Mouse (Mus musculus) heart, embryonic 16.5 days (tissue): ENCODE measurements around the gene Elf2. TPM values are rescaled to one million over a fixed set of nuclear protein-coding genes. Genes with fewer than 3 reads are reported as not detected.

ENCODE experiments used
- ATAC-seq: fragments of 200-750 bp; cut with Nextera tagmentation; replicated peaks from 2 replicates; pipeline ENCODE4 v1.8.0; 2017; ENCODE audit warnings: moderate number of reproducible peaks; ENCODE audit not compliant: insufficient read depth, low FRiP score; ENCODE audit errors: extremely low read depth
- H3K27ac ChIP-seq: fragments of 300-500 bp; sonication (generic); 2 replicates; pipeline ENCODE4 v1.5.1; 2014; ENCODE audit warnings: mild to moderate bottlenecking, low read length, control low read depth, moderate library complexity
- H3K27me3 ChIP-seq: fragments of 300-500 bp; sonication (generic); 2 replicates; pipeline ENCODE4 v1.6.1; 2014; ENCODE audit warnings: low read length, mixed read lengths; ENCODE audit not compliant: control insufficient read depth, insufficient read depth
- H3K36me3 ChIP-seq: fragments of 300-500 bp; sonication (generic); 2 replicates; pipeline ENCODE4 v1.6.1; 2014; ENCODE audit not compliant: control insufficient read depth, insufficient read depth
- H3K4me1 ChIP-seq: fragments of 300-500 bp; sonication (generic); 2 replicates; pipeline ENCODE4 v1.6.1; 2014; ENCODE audit warnings: low read length, mixed read lengths; ENCODE audit not compliant: control insufficient read depth, insufficient read depth
- H3K4me2 ChIP-seq: fragments of 300-500 bp; sonication (generic); 2 replicates; pipeline ENCODE4 v1.6.1; 2014; ENCODE audit warnings: low read depth, mild to moderate bottlenecking, control low read depth, low read length
- H3K4me3 ChIP-seq: fragments of 300-500 bp; sonication (generic); 2 replicates; pipeline ENCODE4 v1.5.1; 2014; ENCODE audit warnings: mild to moderate bottlenecking, control low read depth, low read length
- H3K9ac ChIP-seq: fragments of 300-500 bp; sonication (generic); 2 replicates; pipeline ENCODE4 v1.6.1; 2014; ENCODE audit warnings: low read length, control low read depth
- H3K9me3 ChIP-seq: fragments of 300-500 bp; sonication (generic); replicated peaks from 2 replicates; pipeline ENCODE4 v1.6.1; 2016; ENCODE audit warnings: low read length; ENCODE audit not compliant: control insufficient read depth
- WGBS: fragments of 180-500 bp; shearing (Covaris S2); extraction: QIAGEN DNeasy Blood & Tissue Kit; methylation state at CpG from one replicate; pipeline ENCODE4 v1.1.7; 2014; 5-methylcytosine and 5-hydroxymethylcytosine counted together
- polyA plus RNA-seq: library from polyadenylated mRNA; unstranded; fragments of >200 nt; fragmentation: Nextera tagmentation; extraction: Ambion mirVana; gene quantifications from 2 replicates; pipeline ENCODE4 v1.2.1, GENCODE M21; 2015

The Elf2 gene
- polyA plus RNA-seq, 1 experiment from 2014 or later, result 53.4 TPM

DNA sequence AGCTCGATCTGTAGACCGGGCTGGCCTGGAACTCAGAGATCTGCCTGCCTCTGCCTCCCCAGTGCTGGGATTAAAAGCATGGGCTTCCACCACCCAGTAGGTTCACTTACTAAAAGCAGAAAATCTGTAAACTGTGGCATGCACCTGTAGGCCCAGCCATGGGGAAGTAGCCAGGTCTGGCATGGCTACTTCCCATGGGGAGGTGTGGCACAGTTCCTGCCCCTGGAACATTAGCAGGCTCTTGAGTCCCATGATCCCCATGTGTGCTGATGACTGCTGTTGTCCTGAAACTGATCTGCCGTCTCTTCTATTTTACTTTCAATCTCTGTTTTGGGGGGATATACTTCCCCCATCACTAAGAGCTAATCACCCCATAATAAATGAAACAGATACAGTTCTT, 127.4 kb downstream of the Elf2 start:
- ATAC-seq, result no peak
- Histone ChIP-seq H3K27me3 (no peaks in the 10 kb centered on the region), H3K4me3 (no peak overlapping the region), H3K4me1 (peaks cover 6% of the 10 kb centered on the region), H3K9me3 (no peaks in the 10 kb centered on the region), H3K36me3 (no peaks in the 10 kb centered on the region), H3K4me2 (no peak overlapping the region), H3K27ac (no peak overlapping the region), H3K9ac (no peak overlapping the region)
- 93% methylated on average over 3 of the region's 3 CpGs for WGBS

DNA sequence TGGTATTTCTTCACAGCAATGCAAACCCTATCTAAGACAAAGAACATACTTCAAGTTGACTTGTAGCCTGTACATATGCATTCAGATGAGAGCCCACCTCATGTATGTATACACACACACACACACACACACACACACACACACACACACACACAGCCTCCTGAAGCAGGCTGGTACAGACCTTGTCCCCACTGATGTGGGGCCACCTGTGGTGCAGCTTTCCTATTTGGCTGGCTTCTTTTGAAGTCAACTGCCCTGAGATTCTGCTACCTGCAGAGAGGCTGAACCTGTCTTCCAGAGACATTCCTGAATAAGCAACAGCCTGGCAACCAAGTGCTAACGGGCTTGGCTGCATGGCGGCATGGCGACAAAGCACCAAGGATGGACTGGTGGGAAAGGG, 130.0 kb downstream of the Elf2 start:
- Histone ChIP-seq H3K4me1 (peaks cover 12% of the 10 kb centered on the region), H3K4me2 (no peak overlapping the region), H3K9ac (no peak overlapping the region), H3K27ac (no peak overlapping the region), H3K9me3 (no peaks in the 10 kb centered on the region), H3K4me3 (no peak overlapping the region), H3K27me3 (no peaks in the 10 kb centered on the region), H3K36me3 (no peaks in the 10 kb centered on the region)
- no peak for ATAC-seq
- WGBS, result 94% methylated on average over 3 of the region's 3 CpGs

DNA sequence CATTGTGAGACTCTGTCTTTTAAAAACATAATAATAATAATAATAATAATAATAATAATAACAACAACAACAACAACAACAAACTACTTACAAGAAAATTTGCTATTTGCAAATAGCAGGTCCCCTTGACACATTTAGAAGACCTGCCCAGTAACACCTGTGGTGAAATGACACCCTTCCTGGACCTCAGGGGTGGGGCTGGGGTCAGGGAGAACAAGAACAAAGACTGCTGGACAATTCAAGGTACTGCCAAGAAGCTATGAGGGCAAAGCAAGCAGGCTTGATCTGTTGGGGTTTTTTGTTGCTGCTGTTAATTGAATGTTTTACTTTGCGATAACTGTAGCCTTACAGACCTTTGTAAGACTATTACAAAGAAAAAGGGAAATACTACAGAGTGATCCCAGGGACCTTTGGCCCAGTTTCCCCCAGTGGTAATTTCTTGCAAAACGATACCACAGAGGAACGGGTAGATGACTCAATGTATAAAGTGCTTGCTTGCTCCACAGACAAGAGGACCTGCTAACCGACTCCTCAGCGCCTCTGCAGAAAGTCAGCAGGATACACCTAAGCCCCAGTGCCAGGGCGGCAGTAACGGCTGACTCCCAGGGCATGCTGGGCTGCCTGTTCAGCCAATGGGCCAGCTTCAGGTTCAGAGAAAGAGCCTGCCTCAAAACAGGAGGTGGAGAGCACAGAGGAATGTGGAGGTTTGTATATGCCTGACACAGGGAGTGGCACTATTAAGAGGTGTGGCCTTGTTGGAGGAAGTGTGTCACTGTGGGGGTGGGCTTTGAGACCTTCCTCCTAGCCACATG, 130.8 kb downstream of the Elf2 start:
- peaks cover 12% of the 10 kb centered on the region for H3K4me1 ChIP-seq
- WGBS, result 86% methylated on average over 7 of the region's 7 CpGs
- no peak overlapping the region for H3K4me2 ChIP-seq
- no peak overlapping the region for H3K9ac ChIP-seq
- H3K36me3 ChIP-seq, result no peaks in the 10 kb centered on the region
- H3K4me3 ChIP-seq, result no peak overlapping the region
- no peaks in the 10 kb centered on the region for H3K27me3 ChIP-seq
- H3K27ac ChIP-seq, result no peak overlapping the region
- H3K9me3 ChIP-seq, result peaks cover 2% of the 10 kb centered on the region; the same call in 1 of the 2 replicates
- no peak for ATAC-seq

DNA sequence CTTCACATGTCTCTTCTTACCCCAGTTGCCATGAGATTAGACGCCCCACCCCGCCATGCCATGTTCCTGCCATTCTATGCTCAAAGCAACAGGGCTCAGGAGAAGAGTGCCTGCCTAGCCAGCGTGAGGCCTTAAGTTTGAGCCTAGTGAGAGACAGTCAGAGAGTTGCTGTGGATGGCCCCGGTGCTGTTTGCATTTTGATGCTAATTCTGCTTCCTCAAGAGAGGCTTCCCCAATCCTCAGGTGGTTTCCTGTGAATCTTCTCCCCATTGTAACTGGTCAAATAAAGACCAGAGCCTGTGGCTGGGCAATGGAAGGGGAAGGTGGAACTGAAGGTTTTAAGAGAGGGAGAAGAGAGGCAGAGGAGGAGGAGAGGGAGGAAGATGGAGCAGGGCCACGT, 131.8 kb downstream of the Elf2 start:
- no peak overlapping the region for H3K9ac ChIP-seq
- H3K27me3 ChIP-seq, result no peaks in the 10 kb centered on the region
- no peak for ATAC-seq
- no peaks in the 10 kb centered on the region for H3K36me3 ChIP-seq
- H3K4me1 ChIP-seq, result peaks cover 12% of the 10 kb centered on the region
- no peak overlapping the region for H3K4me2 ChIP-seq
- 72% methylated on average over 5 of the region's 5 CpGs for WGBS
- peaks cover 5% of the 10 kb centered on the region; the same call in 1 of the 2 replicates for H3K9me3 ChIP-seq
- no peak overlapping the region for H3K4me3 ChIP-seq
- no peak overlapping the region for H3K27ac ChIP-seq

DNA sequence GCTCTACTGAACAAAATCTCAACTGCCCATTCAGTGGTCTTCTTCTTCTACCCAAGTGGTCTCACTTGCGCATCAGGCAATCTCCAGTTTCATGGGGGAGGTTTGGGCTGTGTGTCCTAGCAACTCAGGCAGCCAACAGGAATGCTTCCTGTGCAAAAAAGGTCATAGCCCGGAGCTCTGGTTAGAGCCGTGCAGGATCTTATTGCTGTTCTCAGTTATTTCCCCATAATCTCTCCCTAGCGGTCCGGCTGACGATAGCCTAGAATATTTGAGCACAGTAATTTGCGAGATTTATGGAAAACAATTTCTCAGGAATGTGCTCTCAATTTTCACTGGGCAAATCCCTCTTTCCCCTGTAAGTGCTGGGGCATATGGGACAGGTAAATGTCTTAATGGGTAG, 133.9 kb downstream of the Elf2 start:
- Histone ChIP-seq H3K4me3 (no peak overlapping the region), H3K4me2 (no peak overlapping the region), H3K4me1 (peaks cover 16% of the 10 kb centered on the region), H3K36me3 (no peaks in the 10 kb centered on the region), H3K27me3 (no peaks in the 10 kb centered on the region), H3K9me3 (peaks cover 5% of the 10 kb centered on the region; the same call in 1 of the 2 replicates), H3K9ac (no peak overlapping the region), H3K27ac (no peak overlapping the region)
- no peak for ATAC-seq
- 76% methylated on average over 7 of the region's 7 CpGs for WGBS

DNA sequence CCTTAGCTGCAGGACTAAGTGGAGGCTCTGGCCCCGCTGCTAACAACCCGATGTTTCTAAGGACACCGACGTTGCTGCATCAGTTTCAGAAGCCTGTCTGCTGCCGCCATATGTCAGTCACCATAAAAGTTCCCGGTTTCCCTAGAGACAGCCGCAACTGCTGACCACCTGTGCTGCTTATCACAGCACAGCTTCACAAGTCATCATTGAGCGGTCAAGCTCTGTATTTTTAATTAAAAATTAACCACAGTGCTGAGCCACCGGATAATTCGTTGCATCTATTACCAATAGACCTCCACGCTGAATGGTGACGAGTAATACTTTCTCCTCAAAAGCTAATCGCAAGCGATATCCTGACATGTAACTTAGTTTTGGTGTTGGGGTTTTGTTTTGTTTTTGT, 135.6 kb downstream of the Elf2 start:
- Histone ChIP-seq H3K27ac (no peak overlapping the region), H3K4me1 (peaks cover 16% of the 10 kb centered on the region), H3K9me3 (peaks cover 7% of the 10 kb centered on the region; the same call in 1 of the 2 replicates), H3K9ac (no peak overlapping the region), H3K27me3 (no peaks in the 10 kb centered on the region), H3K36me3 (no peaks in the 10 kb centered on the region), H3K4me2 (no peak overlapping the region), H3K4me3 (no peak overlapping the region)
- WGBS, result 96% methylated on average over 14 of the region's 14 CpGs
- ATAC-seq, result no peak

DNA sequence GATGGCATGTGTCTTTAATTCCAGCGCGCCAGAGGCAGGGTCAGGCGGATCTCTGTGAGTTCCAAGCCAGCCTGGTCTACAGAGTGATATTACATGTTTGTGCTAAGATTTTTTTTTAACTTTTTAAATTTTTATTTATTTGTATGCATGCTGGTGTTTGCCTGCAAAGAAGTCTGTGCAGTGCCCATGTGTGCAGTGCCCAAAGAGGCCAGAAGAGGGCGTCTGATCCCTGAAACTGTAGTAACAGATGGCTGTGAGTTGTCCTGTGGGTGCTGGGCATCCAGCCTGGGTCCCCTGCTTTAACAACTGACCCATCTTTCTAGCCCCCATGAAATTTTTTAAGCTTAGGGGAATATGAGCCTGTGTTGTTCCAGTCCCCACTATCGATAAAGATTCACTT, 136.0 kb downstream of the Elf2 start:
- 88% methylated on average over 5 of the region's 5 CpGs for WGBS
- no peak overlapping the region for H3K4me3 ChIP-seq
- H3K9ac ChIP-seq, result no peak overlapping the region
- peaks cover 16% of the 10 kb centered on the region for H3K4me1 ChIP-seq
- peaks cover 7% of the 10 kb centered on the region; the same call in 1 of the 2 replicates for H3K9me3 ChIP-seq
- no peak overlapping the region for H3K27ac ChIP-seq
- no peaks in the 10 kb centered on the region for H3K36me3 ChIP-seq
- H3K4me2 ChIP-seq, result no peak overlapping the region
- no peak for ATAC-seq
- no peaks in the 10 kb centered on the region for H3K27me3 ChIP-seq

DNA sequence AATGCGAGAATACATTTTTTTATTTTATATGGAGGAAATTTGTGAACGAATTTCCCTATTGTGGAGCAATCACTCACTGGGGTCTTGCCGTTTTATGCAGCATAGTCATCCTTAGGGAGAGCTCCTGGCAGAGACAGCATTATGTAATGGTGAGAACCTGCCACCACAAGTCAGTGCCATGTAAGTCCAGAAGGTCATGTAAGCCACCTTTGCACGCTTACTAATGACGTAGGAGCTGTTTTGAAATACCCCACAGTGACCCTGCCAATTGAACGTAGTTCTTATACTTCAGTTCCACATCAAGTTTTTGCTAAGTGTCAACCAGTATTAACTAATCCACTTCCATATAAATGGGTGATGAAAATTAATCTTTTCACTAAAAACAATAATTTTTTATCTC, 136.6 kb downstream of the Elf2 start:
- no peak overlapping the region for H3K4me3 ChIP-seq
- no peak overlapping the region for H3K27ac ChIP-seq
- H3K9me3 ChIP-seq, result peaks cover 7% of the 10 kb centered on the region; the same call in 1 of the 2 replicates
- 88% methylated on average over 6 of the region's 6 CpGs for WGBS
- H3K36me3 ChIP-seq, result no peaks in the 10 kb centered on the region
- H3K27me3 ChIP-seq, result no peaks in the 10 kb centered on the region
- ATAC-seq, result no peak
- H3K4me2 ChIP-seq, result no peak overlapping the region
- H3K9ac ChIP-seq, result no peak overlapping the region
- peaks cover 16% of the 10 kb centered on the region for H3K4me1 ChIP-seq
